Mouse (Mus musculus): ENCODE measurements at regions not wholly inside any gene's neighbourhood (a gene's known extent, or its start where the extent isn't known, plus 50 kb on each side); places are given as distances from the start of the nearest gene placed in this dataset.
A peak's percentile ranks its signal among the peaks of the same experiment; 100 is the strongest.

GRCm38 (mm10) chr9:24833766-24834165 lies 59.7 kb upstream of the Tbx20 start:
- no peak overlapping the region for H3K9ac ChIP-seq
- no peaks in the 10 kb centered on the region for H3K27me3 ChIP-seq
- no peak overlapping the region for H3K4me2 ChIP-seq
- no peaks in the 10 kb centered on the region for H3K36me3 ChIP-seq
- peak; percentile 47; the same call in 1 of the 2 replicates for ATAC-seq (ENCODE audit: low read depth)
- H3K4me3 ChIP-seq = no peak overlapping the region
- no peaks in the 10 kb centered on the region for H3K9me3 ChIP-seq
- 58% methylated on average over 7 of the region's 7 CpGs for WGBS
- no peak overlapping the region for H3K27ac ChIP-seq (replicated peaks)
- no peaks in the 10 kb centered on the region for H3K4me1 ChIP-seq (replicated peaks)

GRCm38 (mm10) chr9:24848210-24848609 lies 74.1 kb upstream of the Tbx20 start:
- no peak overlapping the region for H3K4me2 ChIP-seq
- ATAC-seq (ENCODE audit: low read depth) = no peak
- H3K36me3 ChIP-seq = no peaks in the 10 kb centered on the region
- no peak overlapping the region for H3K4me3 ChIP-seq
- no peak overlapping the region for H3K9ac ChIP-seq
- H3K27ac ChIP-seq (replicated peaks) = no peak overlapping the region
- H3K4me1 ChIP-seq (replicated peaks) = no peaks in the 10 kb centered on the region
- no peaks in the 10 kb centered on the region for H3K9me3 ChIP-seq
- no peaks in the 10 kb centered on the region for H3K27me3 ChIP-seq
- 85% methylated on average over 7 of the region's 7 CpGs for WGBS

- Histone ChIP-seq H3K27ac (replicated peaks) (no peak overlapping the region), H3K27me3 (peaks cover 3% of the 10 kb centered on the region; the same call in 1 of the 2 replicates), H3K9ac (no peak overlapping the region), H3K4me2 (no peak overlapping the region), H3K4me3 (no peak overlapping the region), H3K9me3 (no peaks in the 10 kb centered on the region), H3K36me3 (no peaks in the 10 kb centered on the region), H3K4me1 (replicated peaks) (no peaks in the 10 kb centered on the region)
- ATAC-seq (ENCODE audit: low read depth) = no peak
- WGBS = 81% methylated on average over 2 of the region's 2 CpGs
These were observed 85.4 kb upstream of the Tbx20 start for GRCm38 (mm10) chr9:24859459-24859858.

GRCm38 (mm10) chr9:24866390-24867173 lies 92.5 kb upstream of the Tbx20 start:
- no peaks in the 10 kb centered on the region for H3K27me3 ChIP-seq
- 73% methylated on average over 4 of the region's 4 CpGs for WGBS
- no peak overlapping the region for H3K27ac ChIP-seq (replicated peaks)
- no peaks in the 10 kb centered on the region for H3K9me3 ChIP-seq
- no peak overlapping the region for H3K4me2 ChIP-seq
- no peak overlapping the region for H3K4me3 ChIP-seq
- no peaks in the 10 kb centered on the region for H3K4me1 ChIP-seq (replicated peaks)
- ATAC-seq (ENCODE audit: low read depth) = no peak
- H3K9ac ChIP-seq = no peak overlapping the region
- H3K36me3 ChIP-seq = no peaks in the 10 kb centered on the region

- no peaks in the 10 kb centered on the region for H3K27me3 ChIP-seq
- no peak overlapping the region for H3K4me3 ChIP-seq
- no peak overlapping the region for H3K4me2 ChIP-seq
- H3K9ac ChIP-seq = no peak overlapping the region
- no peaks in the 10 kb centered on the region for H3K9me3 ChIP-seq
- H3K4me1 ChIP-seq (replicated peaks) = no peaks in the 10 kb centered on the region
- no peak overlapping the region for H3K27ac ChIP-seq (replicated peaks)
- 88% methylated on average over 1 of the region's 1 CpGs for WGBS
- H3K36me3 ChIP-seq = no peaks in the 10 kb centered on the region
- no peak for ATAC-seq (ENCODE audit: low read depth)
These were observed 94.6 kb upstream of the Tbx20 start for GRCm38 (mm10) chr9:24868746-24869145.

- Histone ChIP-seq H3K4me3 (no peak overlapping the region), H3K9me3 (no peaks in the 10 kb centered on the region), H3K4me1 (replicated peaks) (peaks cover 8% of the 10 kb centered on the region), H3K4me2 (no peak overlapping the region), H3K27me3 (no peaks in the 10 kb centered on the region), H3K36me3 (no peaks in the 10 kb centered on the region), H3K27ac (replicated peaks) (no peak overlapping the region), H3K9ac (no peak overlapping the region)
- WGBS = 91% methylated on average over 13 of the region's 13 CpGs
- no peak for ATAC-seq (ENCODE audit: low read depth)
These were observed 100.5 kb upstream of the Tbx20 start for GRCm38 (mm10) chr9:24874434-24875143.

- WGBS = 24% methylated on average over 8 of the region's 8 CpGs
- H3K36me3 ChIP-seq = no peaks in the 10 kb centered on the region
- no peak overlapping the region for H3K9ac ChIP-seq
- peaks cover 8% of the 10 kb centered on the region for H3K4me1 ChIP-seq (replicated peaks)
- no peak overlapping the region for H3K27ac ChIP-seq (replicated peaks)
- no peak overlapping the region for H3K4me3 ChIP-seq
- no peaks in the 10 kb centered on the region for H3K27me3 ChIP-seq
- H3K9me3 ChIP-seq = no peaks in the 10 kb centered on the region
- ATAC-seq (ENCODE audit: low read depth) = no peak
- no peak overlapping the region for H3K4me2 ChIP-seq
These were observed 104.5 kb upstream of the Tbx20 start for GRCm38 (mm10) chr9:24878384-24879174.

- no peak overlapping the region for H3K4me2 ChIP-seq
- H3K36me3 ChIP-seq = no peaks in the 10 kb centered on the region
- H3K9ac ChIP-seq = no peak overlapping the region
- H3K4me3 ChIP-seq = no peak overlapping the region
- H3K27me3 ChIP-seq = no peaks in the 10 kb centered on the region
- no peak for ATAC-seq (ENCODE audit: low read depth)
- peaks cover 8% of the 10 kb centered on the region for H3K4me1 ChIP-seq (replicated peaks)
- H3K27ac ChIP-seq (replicated peaks) = no peak overlapping the region
- H3K9me3 ChIP-seq = no peaks in the 10 kb centered on the region
- WGBS = 89% methylated on average over 1 of the region's 1 CpGs
These were observed 105.6 kb upstream of the Tbx20 start for GRCm38 (mm10) chr9:24879662-24880061.

GRCm38 (mm10) chr9:24884011-24884410 lies 109.9 kb upstream of the Tbx20 start:
- H3K27ac ChIP-seq (replicated peaks) = no peak overlapping the region
- 53% methylated on average over 3 of the region's 3 CpGs for WGBS
- no peak overlapping the region for H3K9ac ChIP-seq
- peaks cover 3% of the 10 kb centered on the region for H3K4me1 ChIP-seq (replicated peaks)
- no peak overlapping the region for H3K4me2 ChIP-seq
- no peak overlapping the region for H3K4me3 ChIP-seq
- H3K27me3 ChIP-seq = no peaks in the 10 kb centered on the region
- no peak for ATAC-seq (ENCODE audit: low read depth)
- no peaks in the 10 kb centered on the region for H3K9me3 ChIP-seq
- H3K36me3 ChIP-seq = no peaks in the 10 kb centered on the region

GRCm38 (mm10) chr9:24888282-24888681 lies 114.2 kb upstream of the Tbx20 start:
- no peak overlapping the region for H3K27ac ChIP-seq (replicated peaks)
- no peak overlapping the region for H3K4me3 ChIP-seq
- no peaks in the 10 kb centered on the region for H3K4me1 ChIP-seq (replicated peaks)
- H3K4me2 ChIP-seq = no peak overlapping the region
- no peaks in the 10 kb centered on the region for H3K27me3 ChIP-seq
- 87% methylated on average over 9 of the region's 9 CpGs for WGBS
- no peaks in the 10 kb centered on the region for H3K9me3 ChIP-seq
- H3K9ac ChIP-seq = no peak overlapping the region
- no peak for ATAC-seq (ENCODE audit: low read depth)
- no peaks in the 10 kb centered on the region for H3K36me3 ChIP-seq

GRCm38 (mm10) chr9:24896498-24897261 lies 122.6 kb upstream of the Tbx20 start:
- H3K9me3 ChIP-seq = no peaks in the 10 kb centered on the region
- no peak for ATAC-seq (ENCODE audit: low read depth)

More at GRCm38 (mm10) chr9:24896498-24897261, 122.6 kb upstream of the Tbx20 start:
- Histone ChIP-seq H3K27me3 (no peaks in the 10 kb centered on the region), H3K4me1 (replicated peaks) (no peaks in the 10 kb centered on the region), H3K4me3 (no peak overlapping the region), H3K36me3 (no peaks in the 10 kb centered on the region), H3K9ac (no peak overlapping the region), H3K27ac (replicated peaks) (no peak overlapping the region), H3K4me2 (no peak overlapping the region)
- WGBS = 88% methylated on average over 13 of the region's 13 CpGs

Data from neural tube, embryonic 13.5 days (tissue).